Mouse (Mus musculus): ENCODE results near the gene Galnt2.
A peak's percentile ranks its signal among the peaks of the same experiment; 100 is the strongest.

Gene Galnt2

DNA sequence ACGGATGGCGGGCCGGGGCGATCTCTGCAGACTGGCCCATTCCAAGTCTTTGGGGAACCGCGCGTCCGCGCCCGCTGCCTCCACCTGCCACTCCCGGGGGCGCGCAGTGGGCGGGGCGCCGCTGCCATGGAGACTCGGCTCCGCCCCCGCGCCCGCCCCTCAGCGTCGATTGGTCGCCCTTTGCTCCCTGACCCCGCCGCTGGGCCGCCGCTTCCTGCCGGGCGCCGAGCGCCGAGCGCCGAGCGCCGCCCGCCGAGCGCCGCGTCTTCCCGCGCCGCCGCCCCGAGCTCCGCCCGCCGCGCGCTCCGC is at the start of gene Galnt2:
TSS of gene Galnt2 (plus strand) at position 216 of the 309 bp plus-strand sequence.
- peak; percentile 91 to 93 for DNase-seq (ENCODE audit: low spot score in 2 of 2)

DNA sequence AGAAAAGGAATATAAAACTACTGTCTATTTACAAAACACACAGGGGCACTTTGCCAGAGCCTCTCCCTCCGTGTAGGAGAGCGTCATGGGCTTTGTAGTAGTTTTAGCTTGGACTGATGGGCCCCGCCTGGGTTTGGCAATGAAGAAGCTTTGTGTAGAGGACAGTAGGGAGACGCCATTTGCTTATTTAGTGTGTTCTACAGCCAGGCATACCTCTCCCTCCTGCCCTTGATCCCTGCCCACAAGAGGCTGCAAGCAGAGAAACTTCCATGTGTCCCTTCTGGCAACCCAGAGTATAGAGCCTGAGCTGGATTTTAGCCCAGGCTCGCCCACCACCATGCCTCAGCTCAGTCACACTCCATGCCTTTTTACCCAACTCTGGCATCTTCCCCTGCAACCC is 49.4 kb upstream of the Galnt2 start:
- DNase-seq (ENCODE audit: low spot score in 2 of 2) = no peak

- DNase-seq (ENCODE audit: low spot score in 2 of 2) = peak; percentile 49 to 52
These were observed 49.0 kb upstream of the Galnt2 start for GRCm38 (mm10) chr8:124182224-124182623.

- no peak for DNase-seq (ENCODE audit: low spot score in 2 of 2)
These were observed 47.1 kb upstream of the Galnt2 start for GRCm38 (mm10) chr8:124184078-124184477.

- DNase-seq (ENCODE audit: low spot score in 2 of 2) = no peak
These were observed 46.7 kb upstream of the Galnt2 start for GRCm38 (mm10) chr8:124184507-124184906.

- DNase-seq (ENCODE audit: low spot score in 2 of 2) = no peak
These were observed 46.1 kb upstream of the Galnt2 start for GRCm38 (mm10) chr8:124185081-124185480.

GRCm38 (mm10) chr8:124190388-124190787 is 40.8 kb upstream of the Galnt2 start:
- DNase-seq (ENCODE audit: low spot score in 2 of 2) = no peak

GRCm38 (mm10) chr8:124192242-124192641 is 38.9 kb upstream of the Galnt2 start:
- no peak for DNase-seq (ENCODE audit: low spot score in 2 of 2)

DNA sequence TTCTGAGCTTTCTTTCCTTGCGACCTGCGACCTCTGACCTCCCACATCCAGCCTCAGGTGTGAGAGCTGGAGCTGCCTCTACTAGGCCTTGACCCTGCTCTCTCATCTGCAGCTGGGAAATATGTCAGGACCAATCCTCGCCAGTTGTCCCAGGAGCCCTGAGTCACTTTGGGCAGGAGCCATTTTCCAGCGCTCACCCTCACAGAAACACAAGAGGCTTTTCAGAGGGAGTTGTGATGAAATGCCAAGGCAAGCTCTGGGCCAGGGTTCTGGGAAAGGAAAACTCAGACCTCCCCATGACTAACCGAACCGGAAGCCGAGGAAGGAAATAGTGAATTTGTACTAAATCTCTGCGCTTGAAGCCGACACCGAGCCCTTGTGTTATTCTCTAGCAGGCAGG is 38.2 kb upstream of the Galnt2 start:
- DNase-seq (ENCODE audit: low spot score in 2 of 2) = no peak

- no peak for DNase-seq (ENCODE audit: low spot score in 2 of 2)
These were observed 37.2 kb upstream of the Galnt2 start for GRCm38 (mm10) chr8:124193992-124194391.

DNA sequence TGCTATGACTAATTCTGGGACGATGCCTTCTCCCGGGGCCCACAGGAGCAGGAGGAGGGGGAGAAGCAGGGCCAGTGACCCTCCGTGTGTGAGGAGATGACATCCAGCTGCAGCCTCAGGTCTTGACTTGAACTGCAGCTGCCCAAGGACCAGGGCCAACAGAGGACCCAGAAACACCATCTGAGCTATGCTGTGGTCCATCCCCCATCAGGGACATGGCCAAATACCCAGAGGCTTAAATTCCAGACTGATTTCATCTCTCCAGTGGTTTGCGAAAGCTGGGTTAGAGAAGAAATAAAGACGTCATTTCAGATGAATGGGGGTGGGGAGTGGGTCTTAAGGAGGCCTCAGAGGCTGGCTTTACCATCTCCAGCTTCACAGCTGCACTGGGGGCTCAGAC is 35.0 kb upstream of the Galnt2 start:
- DNase-seq (ENCODE audit: low spot score in 2 of 2) = no peak

DNA sequence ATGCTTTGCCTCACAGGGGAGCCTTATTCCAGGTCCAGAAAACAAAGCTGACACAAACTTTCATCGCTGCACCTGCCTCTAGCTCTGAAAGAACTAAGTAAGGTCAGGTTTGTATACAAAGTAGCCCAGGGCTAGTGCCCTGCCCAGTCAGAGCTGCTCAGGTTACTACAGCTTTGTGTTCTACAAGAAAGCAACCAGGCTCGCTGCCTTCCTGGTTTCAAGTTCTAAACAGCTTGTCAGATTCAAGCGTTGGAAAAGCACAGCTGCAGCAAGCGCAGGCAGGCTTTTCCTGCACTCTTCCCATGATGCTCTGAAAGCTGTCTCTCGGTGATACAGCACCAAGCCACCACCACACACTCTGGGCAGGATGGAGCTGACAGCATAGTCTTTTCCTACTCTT is 34.4 kb upstream of the Galnt2 start:
- DNase-seq (ENCODE audit: low spot score in 2 of 2) = no peak

DNA sequence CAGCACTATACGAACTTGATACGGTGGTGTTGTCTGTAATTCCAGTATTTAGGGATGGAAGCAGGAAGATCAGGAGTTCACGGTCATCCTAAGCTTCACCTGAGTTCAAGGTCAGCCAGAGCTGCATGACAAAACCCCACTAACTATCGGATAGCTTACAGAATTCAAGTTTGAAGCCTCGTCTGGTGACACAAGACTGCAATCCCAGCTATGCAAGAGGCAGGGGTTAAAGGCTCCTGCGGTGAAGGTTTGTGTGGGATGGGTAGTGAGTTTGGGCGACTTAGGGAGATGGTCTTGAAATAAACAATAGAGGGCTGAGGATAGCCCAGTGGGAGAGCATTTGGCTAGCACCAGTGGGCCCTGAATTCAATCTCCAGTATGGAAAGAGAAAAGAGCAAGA is 33.0 kb upstream of the Galnt2 start:
- DNase-seq (ENCODE audit: low spot score in 2 of 2) = no peak

GRCm38 (mm10) chr8:124200400-124200799 is 30.8 kb upstream of the Galnt2 start:
- DNase-seq (ENCODE audit: low spot score in 2 of 2) = no peak

DNA sequence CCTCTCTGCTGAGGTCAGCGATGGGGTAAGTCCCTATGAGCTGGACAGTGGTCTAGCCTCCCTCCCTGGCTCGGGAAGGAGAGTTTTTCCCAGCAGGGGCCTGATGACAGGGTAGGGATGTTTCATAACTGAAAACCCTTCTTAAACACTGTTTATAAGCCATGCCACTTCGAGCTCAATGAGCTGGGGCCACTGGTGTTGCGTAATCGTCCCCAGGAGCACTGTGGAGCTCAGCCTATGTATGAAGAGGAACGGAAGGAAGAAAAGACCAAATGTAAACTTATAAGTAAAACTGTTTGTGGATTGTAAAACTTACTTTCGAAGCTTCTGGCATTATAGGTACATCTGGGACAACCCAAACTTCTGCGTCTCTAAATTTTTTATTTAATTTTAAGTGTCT is 29.5 kb upstream of the Galnt2 start:
- DNase-seq (ENCODE audit: low spot score in 2 of 2) = no peak

GRCm38 (mm10) chr8:124202895-124203294 is 28.3 kb upstream of the Galnt2 start:
- DNase-seq (ENCODE audit: low spot score in 2 of 2) = no peak

GRCm38 (mm10) chr8:124204001-124204601 is 27.1 kb upstream of the Galnt2 start:
- DNase-seq (ENCODE audit: low spot score in 2 of 2) = no peak

DNA sequence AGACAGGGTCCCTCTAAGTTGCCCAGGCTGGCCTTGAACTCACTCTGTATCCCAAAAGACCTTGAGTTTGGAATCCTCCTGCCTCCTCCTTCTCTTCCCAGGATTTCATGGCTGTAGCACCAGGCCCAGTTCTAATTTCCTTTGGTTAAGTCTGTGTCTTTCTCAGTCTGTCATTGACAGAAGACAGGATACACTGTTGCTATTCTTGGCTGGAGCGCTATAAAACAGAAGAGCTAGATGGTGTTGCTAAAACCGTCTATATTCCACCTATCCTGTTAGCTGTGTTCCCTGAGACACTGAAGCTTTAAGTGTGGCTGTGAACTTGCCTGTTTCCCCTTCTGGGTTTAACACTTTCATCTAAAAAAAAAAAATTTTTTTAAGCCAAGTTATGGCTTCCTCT is 19.0 kb upstream of the Galnt2 start:
- no peak for DNase-seq (ENCODE audit: low spot score in 2 of 2)

- DNase-seq (ENCODE audit: low spot score in 2 of 2) = no peak
These were observed 14.2 kb upstream of the Galnt2 start for GRCm38 (mm10) chr8:124216951-124217350.

GRCm38 (mm10) chr8:124229883-124230282 is 1.3 kb upstream of the Galnt2 start:
- no peak for DNase-seq (ENCODE audit: low spot score in 2 of 2)

- DNase-seq (ENCODE audit: low spot score in 2 of 2) = no peak
These were observed 555 bp upstream of the Galnt2 start for GRCm38 (mm10) chr8:124230496-124231175.

GRCm38 (mm10) chr8:124231485-124232279 is 491 bp downstream of the Galnt2 start:
- DNase-seq (ENCODE audit: low spot score in 2 of 2) = peak; percentile 21 to 38

GRCm38 (mm10) chr8:124232280-124232600 is 1.0 kb downstream of the Galnt2 start:
- DNase-seq (ENCODE audit: low spot score in 2 of 2) = no peak
